Mouse (Mus musculus) fat pad, adult 2 months (tissue): ENCODE measurements around the gene Cxcl15.

Source experiments
- DNase-seq: peaks from one replicate; pipeline ENCODE4 v3.0.0-alpha.2; 2011; ENCODE audit warnings: low read depth, low spot score; ENCODE audit errors: extremely low read depth

The Cxcl15 gene

GRCm38 (mm10) chr5:90794195-90794625, at the start of gene Cxcl15:
TSS of gene Cxcl15 (plus strand) at chr5:90794534.
- DNase-seq: no peak

- no peak for DNase-seq
Measured at GRCm38 (mm10) chr5:90753934-90754333, 40.4 kb upstream of the Cxcl15 start.

GRCm38 (mm10) chr5:90758020-90758605, 36.2 kb upstream of the Cxcl15 start:
- peak; percentile 28 for DNase-seq

- DNase-seq: no peak
Measured at GRCm38 (mm10) chr5:90759077-90760065, 35.0 kb upstream of the Cxcl15 start, which contains the start of gene Cxcl5. TSS of gene Cxcl5 (plus strand) at chr5:90759360.

GRCm38 (mm10) chr5:90760303-90760702, 34.0 kb upstream of the Cxcl15 start:
- DNase-seq: no peak

GRCm38 (mm10) chr5:90760844-90761243, 33.5 kb upstream of the Cxcl15 start:
- DNase-seq: no peak

- DNase-seq: no peak
Measured at GRCm38 (mm10) chr5:90761834-90762233, 32.5 kb upstream of the Cxcl15 start.

GRCm38 (mm10) chr5:90763912-90764665, 30.2 kb upstream of the Cxcl15 start:
- DNase-seq: no peak

- no peak for DNase-seq
Measured at GRCm38 (mm10) chr5:90765821-90766606, 28.3 kb upstream of the Cxcl15 start.

- DNase-seq: no peak
Measured at GRCm38 (mm10) chr5:90768218-90768617, 26.1 kb upstream of the Cxcl15 start, which contains the start of gene Ppbp. TSS of gene Ppbp (plus strand) at chr5:90768518.

GRCm38 (mm10) chr5:90771369-90771768, 23.0 kb upstream of the Cxcl15 start:
- DNase-seq: no peak

- no peak for DNase-seq
Measured at GRCm38 (mm10) chr5:90771880-90772653, 22.3 kb upstream of the Cxcl15 start, which contains the start of gene Pf4. TSS of gene Pf4 (plus strand) at chr5:90772435.

GRCm38 (mm10) chr5:90775562-90775961, 18.8 kb upstream of the Cxcl15 start:
- no peak for DNase-seq

- no peak for DNase-seq
Measured at GRCm38 (mm10) chr5:90777621-90778020, 16.7 kb upstream of the Cxcl15 start.

GRCm38 (mm10) chr5:90778856-90779255, 15.5 kb upstream of the Cxcl15 start:
- no peak for DNase-seq

GRCm38 (mm10) chr5:90783697-90784096, 10.6 kb upstream of the Cxcl15 start:
- no peak for DNase-seq

GRCm38 (mm10) chr5:90785659-90786588, 8.4 kb upstream of the Cxcl15 start, which contains the start of gene Cxcl3:
TSS of gene Cxcl3 (plus strand) at chr5:90786103.
- DNase-seq: no peak

GRCm38 (mm10) chr5:90788114-90788513, 6.2 kb upstream of the Cxcl15 start:
- DNase-seq: no peak
